Comparison of ENCODE assay signal across 14 mouse cellular contexts in the genomic region with DNA sequence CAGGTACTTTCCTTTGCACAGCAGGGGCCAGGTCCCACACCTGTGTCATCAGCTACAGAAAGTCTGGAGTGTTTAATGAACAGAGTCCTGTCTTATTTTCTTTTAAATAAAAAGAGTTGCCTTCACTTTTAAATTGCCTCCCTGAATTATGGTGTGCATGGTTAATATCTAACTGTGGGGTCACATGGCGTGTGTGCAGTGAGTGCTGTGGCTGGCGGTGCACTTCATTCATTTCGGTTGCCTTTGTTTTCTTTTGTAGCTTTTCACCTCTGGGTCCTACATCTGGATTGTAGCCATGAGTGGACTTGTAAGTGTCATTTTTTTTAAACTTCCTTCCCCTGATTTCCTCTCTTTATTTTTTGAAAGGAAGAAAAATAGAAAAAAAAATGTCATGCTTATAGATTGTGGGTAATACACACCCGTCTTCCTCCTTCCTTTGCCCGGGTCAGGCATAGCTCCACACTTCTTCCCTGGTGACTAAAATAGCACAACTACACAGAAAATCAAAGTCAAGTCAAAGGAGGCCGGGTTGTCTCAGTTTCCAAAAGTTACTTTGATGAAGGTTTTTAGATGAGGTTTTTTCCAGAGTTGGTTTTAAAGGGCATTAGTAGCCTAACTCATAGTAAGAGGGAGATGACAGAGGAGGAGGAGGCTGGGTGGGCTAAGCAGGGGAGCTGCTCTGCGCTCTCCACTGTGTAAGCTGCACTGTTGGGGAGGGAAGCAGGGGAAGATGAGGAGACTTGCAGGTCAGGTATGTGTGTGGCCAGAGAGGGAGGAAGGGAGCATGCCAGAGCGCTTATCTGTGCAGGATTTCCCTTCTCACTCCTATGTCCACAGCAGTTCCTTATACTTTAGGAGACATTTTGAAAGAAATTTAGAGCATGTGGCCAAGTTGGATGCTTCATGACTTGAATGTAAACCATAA. TPM values are rescaled to one million over a fixed set of nuclear protein-coding genes. Genes with fewer than 3 reads are reported as not detected.
DNase-seq lines count a peak whose midpoint lies in the region; ATAC-seq and TF ChIP-seq lines count a peak whose summit lies in the region.
"Had no signal": no experiment of that assay in that cellular context is flagged by ENCODE, and none has a peak within 500 bp of the region (broad histone marks: within the 10 kb centered on the region; RNA-seq: fewer than 3 reads in every experiment).

No protein-coding gene starts in this region.

- no peaks in the 10 kb centered on the region for H3K36me3 ChIP-seq in heart, embryonic 12.5 days
- no peaks in the 10 kb centered on the region for H3K36me3 ChIP-seq in thymus, adult 2 months (ENCODE audit: control insufficient read depth, insufficient read depth, low read length)
- no peaks in the 10 kb centered on the region for H3K36me3 ChIP-seq in liver, embryonic 13.5 days
- no peaks in the 10 kb centered on the region for H3K36me3 ChIP-seq in hindbrain, embryonic 11.5 days (ENCODE audit: control insufficient read depth, insufficient read depth, low read length)
- H3K36me3 ChIP-seq: midbrain, embryonic 12.5 days had no signal

- TF ChIP-seq POLR2A in thymus, adult 2 months (IDR thresholded peaks at IDR 0.05; ENCODE audit: control insufficient read depth, extremely low read depth, insufficient read depth, low read length, poor library complexity) = no peak

- ATAC-seq in heart, embryonic 12.5 days (ENCODE audit: insufficient number of reproducible peaks, low FRiP score) = peak; percentile 77
- ATAC-seq in liver, embryonic 13.5 days (ENCODE audit: low read depth) = peak; percentile 44; the same call in 1 of the 2 replicates
- no peak for ATAC-seq in hindbrain, embryonic 11.5 days (ENCODE audit: low FRiP score)
- ATAC-seq: inflammation-experienced regulatory T-cells, adult 6 months had no signal

- peak overlapping the region; percentile 64 for H3K27ac ChIP-seq in heart, embryonic 12.5 days (ENCODE audit: poor library complexity, severe bottlenecking)
- peak overlapping the region; percentile 42; the same call in 1 of the 2 replicates for H3K27ac ChIP-seq in thymus, adult 2 months (ENCODE audit: control insufficient read depth, insufficient read depth, low read length)
- H3K27ac ChIP-seq in liver, embryonic 13.5 days = peak overlapping the region; percentile 20; the same call in 1 of the 2 replicates
- H3K27ac ChIP-seq in hindbrain, embryonic 11.5 days (ENCODE audit: low read depth, low read length) = no peak overlapping the region
- H3K27ac ChIP-seq: midbrain, embryonic 12.5 days had no signal

- H3K4me1 ChIP-seq in heart, embryonic 12.5 days (replicated peaks) = peaks cover 18% of the 10 kb centered on the region
- peaks cover 15% of the 10 kb centered on the region for H3K4me1 ChIP-seq in thymus, adult 2 months (replicated peaks; ENCODE audit: control insufficient read depth, insufficient read depth, low read length)
- H3K4me1 ChIP-seq in liver, embryonic 13.5 days (replicated peaks) = peaks cover 33% of the 10 kb centered on the region
- no peaks in the 10 kb centered on the region for H3K4me1 ChIP-seq in hindbrain, embryonic 11.5 days (replicated peaks; ENCODE audit: control insufficient read depth, insufficient read depth, low read length)
- H3K4me1 ChIP-seq: midbrain, embryonic 12.5 days had no signal

- no peak overlapping the region for H3K4me3 ChIP-seq in heart, embryonic 12.5 days
- no peak overlapping the region for H3K4me3 ChIP-seq in thymus, adult 2 months (ENCODE audit: control insufficient read depth, insufficient read depth, low read length)
- no peak overlapping the region for H3K4me3 ChIP-seq in liver, embryonic 13.5 days (replicated peaks)
- no peak overlapping the region for H3K4me3 ChIP-seq in hindbrain, embryonic 11.5 days (ENCODE audit: low read depth, low read length)
- H3K4me3 ChIP-seq: erythroblast, embryonic 14.5 days; midbrain, embryonic 12.5 days had no signal

- H3K4me2 ChIP-seq in heart, embryonic 12.5 days = no peak overlapping the region
- H3K4me2 ChIP-seq in liver, embryonic 13.5 days = no peak overlapping the region
- no peak overlapping the region for H3K4me2 ChIP-seq in hindbrain, embryonic 11.5 days (replicated peaks; ENCODE audit: low read depth, low read length)
- H3K4me2 ChIP-seq: midbrain, embryonic 12.5 days had no signal

- 37% methylated on average over 8 of the region's 8 CpGs for WGBS in heart, embryonic 12.5 days
- 63% methylated on average over 8 of the region's 8 CpGs for WGBS in thymus, adult 2 months
- WGBS in liver, embryonic 13.5 days (ENCODE audit: insufficient replicate concordance) = 45% methylated on average over 8 of the region's 8 CpGs
- 74% methylated on average over 8 of the region's 8 CpGs for WGBS in hindbrain, embryonic 11.5 days

- H3K27me3 ChIP-seq in heart, embryonic 12.5 days (replicated peaks) = no peaks in the 10 kb centered on the region
- H3K27me3 ChIP-seq in thymus, adult 2 months (ENCODE audit: control insufficient read depth, insufficient read depth, low read length) = no peaks in the 10 kb centered on the region
- H3K27me3 ChIP-seq in liver, embryonic 13.5 days = no peaks in the 10 kb centered on the region
- no peaks in the 10 kb centered on the region for H3K27me3 ChIP-seq in hindbrain, embryonic 11.5 days (ENCODE audit: control insufficient read depth, insufficient read depth, low read length)
- H3K27me3 ChIP-seq: midbrain, embryonic 12.5 days had no signal

- no peak overlapping the region for H3K9ac ChIP-seq in heart, embryonic 12.5 days
- no peak overlapping the region for H3K9ac ChIP-seq in liver, embryonic 13.5 days
- H3K9ac ChIP-seq in hindbrain, embryonic 11.5 days (ENCODE audit: low read depth, low read length) = no peak overlapping the region
- H3K9ac ChIP-seq: midbrain, embryonic 12.5 days had no signal

- TF ChIP-seq CTCF in thymus, adult 2 months (IDR thresholded peaks at IDR 0.05; ENCODE audit: borderline replicate concordance, control insufficient read depth, extremely low read depth, insufficient read depth, low read length, poor library complexity) = no peak

- H3K9me3 ChIP-seq in heart, embryonic 12.5 days (replicated peaks) = no peaks in the 10 kb centered on the region
- no peaks in the 10 kb centered on the region for H3K9me3 ChIP-seq in liver, embryonic 13.5 days (replicated peaks)
- no peaks in the 10 kb centered on the region for H3K9me3 ChIP-seq in hindbrain, embryonic 11.5 days (ENCODE audit: control insufficient read depth, low read length)
- H3K9me3 ChIP-seq: midbrain, embryonic 12.5 days had no signal

- DNase-seq in heart, adult 9 months (ENCODE audit: low spot score in 2 of 2) = no peak
- no peak for DNase-seq in thymus, adult 2 months
- DNase-seq in thymus, adult 18-20 months = no peak
- no peak for DNase-seq in liver, embryonic 13.5 days
- no peak for DNase-seq in hindbrain, embryonic 11.5 days (ENCODE audit: low spot score)
- no peak for DNase-seq in urinary bladder, postnatal 25 days (ENCODE audit: low spot score)
- no peak for DNase-seq in urinary bladder, postnatal 14 days (ENCODE audit: low spot score)
- DNase-seq: adrenal gland, postnatal 10 days; cerebellum, adult 8-10 months; thymus, postnatal 4 days had no signal

RNA-seq across cellular contexts. Expression of a gene that starts 18.3 kb away (rescaled TPM):
- 1.6 and 1.7 TPM in 2 replicates for polyA plus RNA-seq in heart, embryonic 12.5 days (2016; fragmentation: Nextera tagmentation; extraction: Ambion mirVana)
- 10.1 and 10.3 TPM in 2 replicates for polyA plus RNA-seq in thymus, adult 2 months (2012; rRNA removed)
- polyA plus RNA-seq in liver, embryonic 13.5 days (2015; fragmentation: Nextera tagmentation; extraction: Ambion mirVana) = 0.96 and 1.3 TPM in 2 replicates
- polyA plus RNA-seq in hindbrain, embryonic 11.5 days (2014; fragmentation: Nextera tagmentation; extraction: Ambion mirVana) = 1.9 and 3.2 TPM in 2 replicates

RNA-seq across cellular contexts. Expression of a gene that starts 51.2 kb away (rescaled TPM):
- not detected in 2 replicates for polyA plus RNA-seq in heart, embryonic 12.5 days (2016; fragmentation: Nextera tagmentation; extraction: Ambion mirVana)
- polyA plus RNA-seq in thymus, adult 2 months (2012; rRNA removed) = 0.38 and 0.43 TPM in 2 replicates
- not detected in 2 replicates for polyA plus RNA-seq in liver, embryonic 13.5 days (2015; fragmentation: Nextera tagmentation; extraction: Ambion mirVana)
- polyA plus RNA-seq in hindbrain, embryonic 11.5 days (2014; fragmentation: Nextera tagmentation; extraction: Ambion mirVana) = not detected in 2 replicates
- polyA plus RNA-seq: erythroblast, embryonic 14.5 days; inflammation-experienced regulatory T-cells, adult 6 months; midbrain, embryonic 12.5 days had no signal
